Mouse (Mus musculus): ENCODE measurements around the gene Fsd1l.

Gene Fsd1l

DNA sequence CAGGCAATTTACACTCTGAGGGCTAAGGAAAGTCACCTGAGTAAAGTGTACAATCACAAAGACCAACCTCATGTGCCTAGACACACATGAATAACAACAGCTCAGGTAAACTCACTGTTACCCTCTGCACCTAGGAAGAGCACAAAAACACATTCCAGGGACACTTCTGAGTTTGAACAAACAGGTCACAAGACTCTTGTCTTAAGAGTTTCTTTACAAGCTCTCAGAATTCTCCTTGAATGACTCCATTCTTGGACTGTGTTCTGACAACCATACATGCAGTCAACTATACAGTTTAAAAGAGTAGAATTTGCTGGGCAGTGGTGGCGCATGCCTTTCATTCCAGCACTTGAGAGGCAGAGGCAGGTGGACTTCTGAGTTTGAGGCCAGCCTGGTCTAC lies 96.8 kb downstream of the Fsd1l start:
- DNase-seq (ENCODE audit: extremely low read depth, low read depth, low spot score) = no peak

DNA sequence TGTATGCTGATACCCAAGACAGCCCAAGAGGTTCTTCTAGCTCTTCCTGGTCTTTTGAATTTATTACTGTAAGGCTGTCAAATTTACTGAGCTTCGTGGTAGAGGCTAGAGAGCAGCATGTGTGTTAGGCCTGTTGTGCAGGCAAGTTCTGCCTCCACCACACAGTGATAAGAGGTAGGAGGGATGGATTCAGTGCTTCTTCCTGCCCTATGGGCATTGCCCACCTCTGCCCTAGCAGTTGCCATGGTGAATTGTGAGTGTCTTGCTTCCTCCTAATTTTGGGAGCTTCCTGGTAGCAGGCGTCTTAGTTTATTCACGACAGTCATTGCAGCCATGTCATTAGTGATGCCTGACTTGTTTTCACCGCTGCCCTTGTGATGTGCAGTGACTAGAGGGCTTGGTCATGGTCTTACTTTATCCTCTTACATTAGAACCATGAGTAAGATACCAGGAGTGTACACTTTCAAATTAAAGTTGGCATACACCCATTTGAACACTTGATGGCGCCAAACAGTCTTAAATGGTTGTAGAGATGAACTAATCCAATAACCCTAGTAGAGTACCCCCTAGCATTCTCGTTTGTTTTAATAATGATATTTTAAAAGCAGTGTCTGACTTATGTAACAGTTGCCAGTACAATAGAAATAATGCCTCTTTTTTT lies 107.8 kb downstream of the Fsd1l start:
- no peak for DNase-seq (ENCODE audit: extremely low read depth, low read depth, low spot score)

DNA sequence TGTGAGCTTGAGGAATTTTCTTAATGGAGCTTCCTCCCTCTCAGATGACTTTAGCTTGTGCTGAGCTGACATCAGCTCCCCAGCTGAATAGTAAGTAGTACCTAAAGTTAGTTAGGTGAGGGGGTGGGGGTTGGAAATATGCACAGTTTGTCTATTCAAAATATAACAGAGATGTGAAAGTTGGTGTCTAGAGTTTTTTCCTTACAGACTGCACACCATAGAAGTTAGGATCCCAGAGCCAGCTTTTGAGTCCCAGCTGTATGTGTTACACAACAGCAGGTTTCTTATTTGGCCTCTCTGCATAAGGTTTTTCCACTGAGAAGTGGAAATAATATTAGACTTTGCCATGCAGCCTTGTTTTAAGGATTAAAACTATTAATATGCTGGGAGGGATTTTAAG lies 118.6 kb downstream of the Fsd1l start:
- DNase-seq (ENCODE audit: extremely low read depth, low read depth, low spot score) = no peak

DNA sequence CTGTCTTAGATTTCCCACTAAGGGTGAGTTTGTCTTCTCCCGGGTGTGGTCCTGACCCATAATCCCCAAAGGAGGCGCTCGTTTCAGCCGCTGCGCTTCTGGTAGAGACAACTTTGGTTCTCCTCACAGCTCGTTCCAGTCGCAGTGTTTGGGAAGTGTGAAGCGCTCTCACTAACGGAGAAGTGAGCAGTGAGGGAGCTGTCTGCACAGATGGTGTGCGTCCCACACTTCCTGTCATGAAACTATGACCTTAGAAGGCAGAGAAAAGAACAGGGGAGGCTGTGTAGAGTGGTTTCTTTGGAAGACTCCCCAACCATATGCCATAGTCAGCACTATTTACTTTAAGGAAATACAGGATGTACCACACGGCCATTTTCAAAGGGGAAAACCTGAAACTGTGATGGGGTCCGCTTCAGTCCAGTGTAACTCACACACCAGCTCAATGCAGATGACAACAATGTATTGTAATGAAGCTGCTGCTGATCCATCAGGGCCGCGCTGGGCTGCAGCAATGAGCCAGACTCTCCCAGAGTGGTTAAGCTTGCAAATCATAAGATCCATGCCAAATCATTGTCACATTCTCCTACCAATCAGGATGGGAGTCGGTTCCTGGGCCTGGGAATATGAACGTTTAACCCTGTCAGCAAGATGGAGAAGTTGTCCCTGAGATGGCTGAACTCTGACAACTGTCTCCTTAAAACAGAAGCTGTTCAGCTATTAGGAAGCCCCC lies 119.3 kb downstream of the Fsd1l start:
- DNase-seq (ENCODE audit: extremely low read depth, low read depth, low spot score) = no peak

Measured in fat pad, adult 2 months (tissue).